Mouse (Mus musculus): ENCODE results near the gene Stk10.

The Stk10 gene

GRCm38 (mm10) chr11:32629713-32630211 lies 96.7 kb downstream of the Stk10 start:
- ATAC-seq (ENCODE audit: low TSS enrichment) = no peak

GRCm38 (mm10) chr11:32632671-32633070 lies 99.6 kb downstream of the Stk10 start:
- ATAC-seq (ENCODE audit: low TSS enrichment) = no peak

- no peak for ATAC-seq (ENCODE audit: low TSS enrichment)
Observed at GRCm38 (mm10) chr11:32633542-32633941, 100.4 kb downstream of the Stk10 start.

- ATAC-seq (ENCODE audit: low TSS enrichment) = no peak
Observed at GRCm38 (mm10) chr11:32634143-32634542, 101.0 kb downstream of the Stk10 start.

- ATAC-seq (ENCODE audit: low TSS enrichment) = no peak
Observed at GRCm38 (mm10) chr11:32634842-32635241, 101.7 kb downstream of the Stk10 start.

- no peak for ATAC-seq (ENCODE audit: low TSS enrichment)
Observed at GRCm38 (mm10) chr11:32636275-32636674, 103.2 kb downstream of the Stk10 start.

- ATAC-seq (ENCODE audit: low TSS enrichment) = no peak
Observed at GRCm38 (mm10) chr11:32638521-32639255, 105.6 kb downstream of the Stk10 start.

- ATAC-seq (ENCODE audit: low TSS enrichment) = no peak
Observed at GRCm38 (mm10) chr11:32640617-32641016, 107.5 kb downstream of the Stk10 start.

GRCm38 (mm10) chr11:32642249-32642876 lies 109.3 kb downstream of the Stk10 start, which contains the start of gene Fbxw11:
Gene Fbxw11 (plus strand): TSS chr11:32642724.
- ATAC-seq (ENCODE audit: low TSS enrichment) = peak; percentile 91

- peak; percentile 48 for ATAC-seq (ENCODE audit: low TSS enrichment)
Observed at GRCm38 (mm10) chr11:32642899-32643886, 110.1 kb downstream of the Stk10 start.

- no peak for ATAC-seq (ENCODE audit: low TSS enrichment)
Observed at GRCm38 (mm10) chr11:32644010-32644409, 110.9 kb downstream of the Stk10 start.

GRCm38 (mm10) chr11:32647265-32647664 lies 114.2 kb downstream of the Stk10 start:
- no peak for ATAC-seq (ENCODE audit: low TSS enrichment)

- no peak for ATAC-seq (ENCODE audit: low TSS enrichment)
Observed at GRCm38 (mm10) chr11:32650236-32650749, 117.2 kb downstream of the Stk10 start.

- ATAC-seq (ENCODE audit: low TSS enrichment) = 0 out of 2 replicates have a peak, but pooled peaks have one; percentile 4
Observed at GRCm38 (mm10) chr11:32650893-32651590, 117.9 kb downstream of the Stk10 start.

- ATAC-seq (ENCODE audit: low TSS enrichment) = no peak
Observed at GRCm38 (mm10) chr11:32651723-32652122, 118.6 kb downstream of the Stk10 start.

- peak; percentile 83 for ATAC-seq (ENCODE audit: low TSS enrichment)
Observed at GRCm38 (mm10) chr11:32662082-32662656, 129.1 kb downstream of the Stk10 start.

GRCm38 (mm10) chr11:32665639-32666038 lies 132.5 kb downstream of the Stk10 start:
- no peak for ATAC-seq (ENCODE audit: low TSS enrichment)

- ATAC-seq (ENCODE audit: low TSS enrichment) = peak; percentile 71
Observed at GRCm38 (mm10) chr11:32666983-32667382, 133.9 kb downstream of the Stk10 start.

GRCm38 (mm10) chr11:32671480-32671879 lies 138.4 kb downstream of the Stk10 start:
- no peak for ATAC-seq (ENCODE audit: low TSS enrichment)

Data from frontal cortex, adult (tissue).